Mouse (Mus musculus) lung, adult 18-20 months (tissue): Measurements from ENCODE around the gene Zfp74.
A peak's percentile ranks its signal among the peaks of the same experiment; 100 is the strongest.

Experiments used
- DNase-seq, 2 experiments: peaks; one replicate each; pipeline ENCODE4 v3.0.0; 2022; ENCODE audit warnings: mixed read lengths in 2 of 2

Zfp74 gene

GRCm38 (mm10) chr7:29943720-29944119 lies 10.2 kb downstream of the Zfp74 start:
- no peak for DNase-seq

- no peak for DNase-seq
Measured at GRCm38 (mm10) chr7:29942740-29943139, 11.1 kb downstream of the Zfp74 start.

GRCm38 (mm10) chr7:29941027-29941426 lies 12.9 kb downstream of the Zfp74 start:
- DNase-seq: no peak

GRCm38 (mm10) chr7:29938856-29939255 lies 15.0 kb downstream of the Zfp74 start:
- DNase-seq: no peak

GRCm38 (mm10) chr7:29922780-29923179 lies 31.1 kb downstream of the Zfp74 start:
- no peak for DNase-seq

GRCm38 (mm10) chr7:29921439-29922093 lies 32.3 kb downstream of the Zfp74 start:
- no peak for DNase-seq

- DNase-seq: peak in 1 of 2 experiments; percentile 7
Measured at GRCm38 (mm10) chr7:29918062-29918453, 35.8 kb downstream of the Zfp74 start.

GRCm38 (mm10) chr7:29917371-29918061 lies 36.4 kb downstream of the Zfp74 start:
- DNase-seq: no peak

- no peak for DNase-seq
Measured at GRCm38 (mm10) chr7:29912172-29912571, 41.7 kb downstream of the Zfp74 start.

GRCm38 (mm10) chr7:29910252-29910651 lies 43.6 kb downstream of the Zfp74 start:
- DNase-seq: no peak

- DNase-seq: peak; percentile 84 to 86
Measured at GRCm38 (mm10) chr7:29908130-29908950, 45.5 kb downstream of the Zfp74 start, which contains the start of gene Zfp383. Zfp383 (plus strand) TSS chr7:29908223.

GRCm38 (mm10) chr7:29907206-29907605 lies 46.7 kb downstream of the Zfp74 start:
- no peak for DNase-seq

- no peak for DNase-seq
Measured at GRCm38 (mm10) chr7:29906682-29907058, 47.2 kb downstream of the Zfp74 start.

- DNase-seq: peak; percentile 67 to 80
Measured at GRCm38 (mm10) chr7:29905966-29906681, 47.8 kb downstream of the Zfp74 start, which contains the start of gene Zfp27. Zfp27 (minus strand) TSS chr7:29906572.

GRCm38 (mm10) chr7:29904101-29904500 lies 49.8 kb downstream of the Zfp74 start:
- DNase-seq: no peak

GRCm38 (mm10) chr7:29898351-29898750 lies 55.5 kb downstream of the Zfp74 start:
- DNase-seq: no peak

- DNase-seq: no peak
Measured at GRCm38 (mm10) chr7:29892756-29893155, 61.1 kb downstream of the Zfp74 start.

GRCm38 (mm10) chr7:29890501-29890900 lies 63.4 kb downstream of the Zfp74 start:
- DNase-seq: no peak

GRCm38 (mm10) chr7:29880916-29881315 lies 73.0 kb downstream of the Zfp74 start:
- no peak for DNase-seq
